Mouse (Mus musculus) erythroblast, adult 5-6 weeks (primary cell): ENCODE data around the gene Ogfr. TPM values are rescaled to one million over a fixed set of nuclear protein-coding genes. Genes with fewer than 3 reads are reported as not detected.

Experiments
- ATAC-seq: replicated peaks from 2 replicates; pipeline ENCODE4 v1.8.0; 2016; ENCODE audit warnings: moderate number of reproducible peaks, mild to moderate bottlenecking, moderate TSS enrichment, inconsistent platforms; ENCODE audit not compliant: poor library complexity, low FRiP score, severe bottlenecking
- total RNA-seq, 2 experiments: library from RNA; stranded (forward) in 1 of 2; stranded (reverse) in 1 of 2; fragments of 150-400 nt in 1 of 2; fragments of 200-764, 138-1000 nt in 1 of 2; gene quantifications; 2 replicates each; pipeline versions ENCODE4 v1.2.3 to v1.2.4; 2015 to 2017; ENCODE audit warnings: low replicate concordance in 2 of 2

The Ogfr gene
- total RNA-seq, 2 experiments from 2014 or later = 11.5 to 22.2 TPM

DNA sequence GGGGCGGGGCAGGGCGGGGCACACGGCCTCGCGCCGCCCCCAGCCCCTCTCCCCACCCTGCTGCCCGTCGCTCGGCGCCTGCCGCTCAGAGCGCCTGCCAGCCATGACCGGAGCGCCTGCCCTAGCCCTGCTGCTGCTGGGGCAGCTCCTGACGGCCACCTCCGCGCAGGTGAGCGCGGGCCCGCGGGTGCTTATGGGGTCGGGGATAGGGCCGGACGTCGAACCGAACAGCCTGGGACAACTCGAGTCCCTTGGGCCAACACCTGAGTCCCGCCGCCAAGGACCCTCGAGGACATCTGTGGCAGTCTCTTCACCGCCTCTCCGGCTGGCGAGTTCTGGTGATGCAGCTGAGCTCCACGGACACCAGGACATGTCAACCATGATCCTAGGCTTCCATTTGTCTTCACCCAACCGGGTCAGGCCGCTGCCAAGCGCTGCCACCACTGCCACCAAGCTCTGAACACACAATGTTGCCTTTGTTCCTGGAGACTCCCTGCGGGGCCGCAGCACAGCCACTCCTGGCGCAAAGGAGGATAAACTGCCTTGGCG is 9.2 kb downstream of the Ogfr start:
- ATAC-seq = no peak

GRCm38 (mm10) chr2:180600569-180601021 is 11.6 kb downstream of the Ogfr start:
- no peak for ATAC-seq

- no peak for ATAC-seq
Observed at GRCm38 (mm10) chr2:180604781-180605180, 15.7 kb downstream of the Ogfr start.

DNA sequence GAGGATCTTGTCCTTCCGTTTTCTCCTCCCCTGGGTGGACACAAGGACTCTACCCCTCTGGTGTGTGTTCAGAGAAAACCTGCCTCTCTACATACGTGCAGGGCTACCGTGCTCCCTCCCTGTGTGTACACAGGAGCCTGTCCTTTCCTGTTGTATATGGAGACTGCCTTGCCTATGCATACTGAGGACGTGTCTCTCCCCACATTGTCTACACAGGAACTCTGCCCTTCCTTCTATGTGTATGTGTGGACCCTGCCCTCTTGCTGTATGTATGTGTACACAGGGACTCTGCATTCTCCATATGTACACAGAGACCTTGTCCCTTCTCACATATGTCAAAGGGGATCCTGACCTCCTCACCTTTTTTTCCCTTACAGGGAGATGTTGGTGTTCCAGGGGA is 21.2 kb downstream of the Ogfr start:
- no peak for ATAC-seq

DNA sequence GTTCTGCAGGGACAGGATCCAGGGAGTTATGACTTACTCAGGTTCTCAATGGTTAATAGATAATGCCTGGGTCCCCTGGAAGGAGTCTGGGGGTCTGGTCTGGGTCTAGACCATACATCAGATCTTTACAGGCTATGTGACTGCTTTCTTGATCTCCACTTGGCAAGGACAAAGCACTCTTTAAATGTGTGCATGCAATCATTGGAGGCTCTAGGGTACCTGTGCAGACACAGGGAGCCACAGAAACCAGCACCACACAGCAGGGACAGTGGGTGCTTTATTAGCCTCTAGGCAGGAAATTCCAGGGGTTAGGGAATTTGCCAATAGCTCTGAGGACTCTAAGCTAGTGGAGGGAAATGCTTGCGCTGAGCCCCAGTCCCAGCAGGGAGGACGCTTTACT is 22.8 kb downstream of the Ogfr start:
- ATAC-seq = no peak

GRCm38 (mm10) chr2:180641576-180642554 is 52.8 kb downstream of the Ogfr start:
- no peak for ATAC-seq

GRCm38 (mm10) chr2:180642555-180643260 is 53.7 kb downstream of the Ogfr start, which contains the start of gene Tcfl5:
Gene Tcfl5, minus strand, starts transcription at chr2:180642708.
- no peak for ATAC-seq

GRCm38 (mm10) chr2:180643626-180644025 is 54.6 kb downstream of the Ogfr start:
- ATAC-seq = no peak

Other genes starting within 250 kb of the Ogfr start
- gene Slco4a1, start 133.0 kb upstream of the Ogfr start, total RNA-seq (2015; ENCODE audit: low replicate concordance) = 4.4 and 4.6 TPM in 2 replicates
- 2.4 and 3.2 TPM in 2 replicates for gene Slco4a1, start 133.0 kb upstream of the Ogfr start, total RNA-seq (2017; ENCODE audit: low replicate concordance)
- not detected in 2 replicates for gene Ntsr1, start 89.3 kb upstream of the Ogfr start, total RNA-seq (2015; ENCODE audit: low replicate concordance)
- gene Ntsr1, start 89.3 kb upstream of the Ogfr start, total RNA-seq (2017; ENCODE audit: low replicate concordance) = not detected in 2 replicates
- 10.0 and 10.4 TPM in 2 replicates for gene Mrgbp, start 7.9 kb upstream of the Ogfr start, total RNA-seq (2015; ENCODE audit: low replicate concordance)
- gene Mrgbp, start 7.9 kb upstream of the Ogfr start, total RNA-seq (2017; ENCODE audit: low replicate concordance) = 7.1 and 17.3 TPM in 2 replicates
- gene Col9a3, start 8.5 kb downstream of the Ogfr start, total RNA-seq (2015; ENCODE audit: low replicate concordance) = not detected in 2 replicates
- gene Col9a3, start 8.5 kb downstream of the Ogfr start, total RNA-seq (2017; ENCODE audit: low replicate concordance) = 0.94 and 2.2 TPM in 2 replicates
- not detected in 2 replicates for gene Tcfl5, start 53.5 kb downstream of the Ogfr start, total RNA-seq (2015; ENCODE audit: low replicate concordance)
- not detected in 2 replicates for gene Tcfl5, start 53.5 kb downstream of the Ogfr start, total RNA-seq (2017; ENCODE audit: low replicate concordance)
- 25.2 and 25.3 TPM in 2 replicates for gene Dido1, start 120.8 kb downstream of the Ogfr start, total RNA-seq (2015; ENCODE audit: low replicate concordance)
- gene Dido1, start 120.8 kb downstream of the Ogfr start, total RNA-seq (2017; ENCODE audit: low replicate concordance) = 45.2 and 57.2 TPM in 2 replicates
- gene Gid8, start 120.9 kb downstream of the Ogfr start, total RNA-seq (2015; ENCODE audit: low replicate concordance) = 49.8 and 77.7 TPM in 2 replicates
- gene Gid8, start 120.9 kb downstream of the Ogfr start, total RNA-seq (2017; ENCODE audit: low replicate concordance) = 113 and 114 TPM in 2 replicates
- gene Slc17a9, start 136.0 kb downstream of the Ogfr start, total RNA-seq (2015; ENCODE audit: low replicate concordance) = 10.6 and 16.1 TPM in 2 replicates
- 1.5 and 3.1 TPM in 2 replicates for gene Slc17a9, start 136.0 kb downstream of the Ogfr start, total RNA-seq (2017; ENCODE audit: low replicate concordance)
- not detected in 2 replicates for gene Bhlhe23, start 187.7 kb downstream of the Ogfr start, total RNA-seq (2015; ENCODE audit: low replicate concordance)
- not detected in 2 replicates for gene Bhlhe23, start 187.7 kb downstream of the Ogfr start, total RNA-seq (2017; ENCODE audit: low replicate concordance)